Mouse (Mus musculus) myocyte (in vitro differentiated cells): Measurements from ENCODE around the gene 1700012B07Rik.

Experiments
- SRF ChIP-seq: IDR thresholded peaks from one replicate; pipeline ENCODE4 v1.6.1; 2011; ENCODE audit warnings: low read depth; ENCODE audit not compliant: control insufficient read depth, insufficient read length
- USF1 ChIP-seq: IDR thresholded peaks from one replicate; pipeline ENCODE4 v1.6.1; 2011; ENCODE audit warnings: low read depth, mild to moderate bottlenecking, control low read depth, moderate library complexity

- TF ChIP-seq USF1 (no peak), SRF (no peak)
Measured at GRCm38 (mm10) chr11:109865526-109865925, 37.7 kb upstream of the 1700012B07Rik start.
